Mouse (Mus musculus): ENCODE results near the gene Rrm1.

DNA sequence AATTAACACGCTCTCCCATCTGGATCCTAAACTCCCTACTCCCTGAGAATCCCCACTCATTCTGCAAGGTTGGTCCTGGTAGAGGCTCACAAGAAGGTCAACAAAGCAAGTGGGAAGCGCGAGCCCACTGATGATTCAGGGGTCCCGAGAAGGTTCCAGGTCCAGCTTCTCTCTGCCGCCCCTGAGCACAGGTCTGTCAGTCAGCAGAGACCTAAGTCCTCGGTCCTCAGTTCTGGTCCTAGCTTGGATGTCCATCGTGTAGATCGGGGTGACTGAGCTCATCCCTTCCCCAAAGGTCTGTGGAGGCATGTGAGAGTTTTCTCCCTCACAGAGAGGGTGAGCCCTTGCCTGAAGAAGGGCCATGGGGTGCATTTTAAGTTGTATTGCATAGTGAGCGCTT, 66.6 kb downstream of the Rrm1 start:
- TF ChIP-seq CTCF (IDR thresholded peaks at IDR 0.05; ENCODE audit: low read depth): no peak
- TF ChIP-seq EP300 (IDR thresholded peaks at IDR 0.05; ENCODE audit: low read depth): no peak
